Mouse (Mus musculus): ENCODE measurements around the gene Srp14. TPM values are rescaled to one million over a fixed set of nuclear protein-coding genes. Genes with fewer than 3 reads are reported as not detected.

Srp14 gene
- polyA plus RNA-seq, 2 experiments: 165 to 229 TPM

- Histone ChIP-seq H3K4me2 (replicated peaks; ENCODE audit: low read depth, low read length, severe bottlenecking) (no peak overlapping the region), H3K9ac (ENCODE audit: low read depth, low read length, severe bottlenecking) (no peak overlapping the region), H3K27me3 (ENCODE audit: control insufficient read depth, insufficient read depth, low read length) (no peaks in the 10 kb centered on the region), H3K27ac (replicated peaks; ENCODE audit: low read depth, low read length) (no peak overlapping the region), H3K36me3 (ENCODE audit: control insufficient read depth, insufficient read depth, low read length) (peaks cover 15% of the 10 kb centered on the region), H3K4me3 (replicated peaks; ENCODE audit: low read length) (no peak overlapping the region), H3K4me1 (ENCODE audit: control insufficient read depth, insufficient read depth, low read length) (peaks cover 5% of the 10 kb centered on the region; the same call in 1 of the 2 replicates), H3K9me3 (ENCODE audit: control insufficient read depth, low read length) (no peaks in the 10 kb centered on the region)
- DNase-seq (ENCODE audit: low spot score) (no peak), ATAC-seq (ENCODE audit: low FRiP score, low read depth) (no peak)
- no peak for TF ChIP-seq POLR2A (IDR thresholded peaks at IDR 0.05; ENCODE audit: borderline replicate concordance, extremely low read depth, insufficient read depth, insufficient read length)
- 93% methylated on average over 7 of the region's 7 CpGs for WGBS
These were observed 1.4 kb upstream of the Srp14 start for GRCm38 (mm10) chr2:118480886-118481285.

DNA sequence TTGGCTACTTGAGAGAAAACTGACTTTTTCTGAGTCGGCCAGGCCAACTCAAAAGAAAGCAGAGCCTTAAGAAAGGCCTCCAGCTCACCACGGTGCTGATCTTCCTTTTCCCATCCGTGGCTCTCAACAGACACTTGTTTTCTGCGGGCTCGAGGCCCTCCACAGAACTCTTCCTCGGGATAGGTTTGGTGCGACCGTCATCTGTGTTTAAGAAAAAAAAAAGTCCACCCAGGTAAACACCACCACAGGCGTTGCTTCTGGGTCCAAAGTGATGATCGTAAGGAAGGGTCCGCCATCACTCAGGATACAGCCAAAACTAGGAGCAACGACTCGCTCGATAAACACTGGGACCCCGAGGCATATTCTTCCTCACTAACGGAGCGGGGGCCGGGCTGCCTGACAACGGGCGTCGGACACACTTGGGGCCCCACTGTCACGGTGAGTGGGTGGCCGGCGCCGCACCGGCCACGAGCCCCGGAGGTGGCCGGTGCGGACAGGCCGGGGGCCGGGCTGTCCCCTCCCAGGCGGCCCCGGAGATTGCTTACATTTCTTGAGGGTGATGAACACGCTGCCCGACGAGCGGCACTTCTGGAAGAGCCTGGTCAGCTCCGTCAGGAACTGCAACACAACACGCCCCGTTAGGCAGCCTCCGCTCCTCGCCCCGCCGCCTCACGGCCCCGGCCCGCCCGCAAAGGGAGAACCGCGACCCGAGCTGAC lies 520 bp downstream of the Srp14 start:
- DNase-seq (ENCODE audit: low spot score): no peak
- no peaks in the 10 kb centered on the region for H3K27me3 ChIP-seq (ENCODE audit: control insufficient read depth, insufficient read depth, low read length)
- H3K4me3 ChIP-seq (replicated peaks; ENCODE audit: low read length): peak overlapping the region; percentile 90
- peak overlapping the region; percentile 76 for H3K4me2 ChIP-seq (replicated peaks; ENCODE audit: low read depth, low read length, severe bottlenecking)
- 3% methylated on average over 44 of the region's 52 CpGs for whole genome bisulfite sequencing
- peak overlapping the region; percentile 90 for H3K9ac ChIP-seq (ENCODE audit: low read depth, low read length, severe bottlenecking)
- H3K36me3 ChIP-seq (ENCODE audit: control insufficient read depth, insufficient read depth, low read length): peaks cover 33% of the 10 kb centered on the region
- peak; percentile 58 for ATAC-seq (ENCODE audit: low FRiP score, low read depth)
- H3K4me1 ChIP-seq (ENCODE audit: control insufficient read depth, insufficient read depth, low read length): peaks cover 5% of the 10 kb centered on the region; the same call in 1 of the 2 replicates
- H3K9me3 ChIP-seq (ENCODE audit: control insufficient read depth, low read length): no peaks in the 10 kb centered on the region
- peak overlapping the region; percentile 67 for H3K27ac ChIP-seq (replicated peaks; ENCODE audit: low read depth, low read length)
- no peak for TF ChIP-seq POLR2A (IDR thresholded peaks at IDR 0.05; ENCODE audit: borderline replicate concordance, extremely low read depth, insufficient read depth, insufficient read length)

- H3K9me3 ChIP-seq (ENCODE audit: control insufficient read depth, low read length): no peaks in the 10 kb centered on the region
- H3K4me2 ChIP-seq (replicated peaks; ENCODE audit: low read depth, low read length, severe bottlenecking): no peak overlapping the region
- no peaks in the 10 kb centered on the region for H3K27me3 ChIP-seq (ENCODE audit: control insufficient read depth, insufficient read depth, low read length)
- H3K36me3 ChIP-seq (ENCODE audit: control insufficient read depth, insufficient read depth, low read length): peaks cover 91% of the 10 kb centered on the region
- no peak for TF ChIP-seq POLR2A (IDR thresholded peaks at IDR 0.05; ENCODE audit: borderline replicate concordance, extremely low read depth, insufficient read depth, insufficient read length)
- H3K9ac ChIP-seq (ENCODE audit: low read depth, low read length, severe bottlenecking): no peak overlapping the region
- ATAC-seq (ENCODE audit: low FRiP score, low read depth) (no peak), DNase-seq (ENCODE audit: low spot score) (no peak)
- no peak overlapping the region for H3K27ac ChIP-seq (replicated peaks; ENCODE audit: low read depth, low read length)
- H3K4me1 ChIP-seq (ENCODE audit: control insufficient read depth, insufficient read depth, low read length): no peaks in the 10 kb centered on the region
- H3K4me3 ChIP-seq (replicated peaks; ENCODE audit: low read length): no peak overlapping the region
These were observed 11.2 kb downstream of the Srp14 start for GRCm38 (mm10) chr2:118468354-118468753.

- H3K9ac ChIP-seq (ENCODE audit: low read depth, low read length, severe bottlenecking): no peak overlapping the region
- WGBS: 38% methylated on average over 1 of the region's 1 CpGs
- no peak overlapping the region for H3K27ac ChIP-seq (replicated peaks; ENCODE audit: low read depth, low read length)
- H3K4me1 ChIP-seq (ENCODE audit: control insufficient read depth, insufficient read depth, low read length): no peaks in the 10 kb centered on the region
- ATAC-seq (ENCODE audit: low FRiP score, low read depth) (no peak), DNase-seq (ENCODE audit: low spot score) (no peak)
- TF ChIP-seq POLR2A (IDR thresholded peaks at IDR 0.05; ENCODE audit: borderline replicate concordance, extremely low read depth, insufficient read depth, insufficient read length): no peak
- no peak overlapping the region for H3K4me3 ChIP-seq (replicated peaks; ENCODE audit: low read length)
- no peak overlapping the region for H3K4me2 ChIP-seq (replicated peaks; ENCODE audit: low read depth, low read length, severe bottlenecking)
- H3K9me3 ChIP-seq (ENCODE audit: control insufficient read depth, low read length): no peaks in the 10 kb centered on the region
- peaks cover 90% of the 10 kb centered on the region for H3K36me3 ChIP-seq (ENCODE audit: control insufficient read depth, insufficient read depth, low read length)
- no peaks in the 10 kb centered on the region for H3K27me3 ChIP-seq (ENCODE audit: control insufficient read depth, insufficient read depth, low read length)
These were observed 12.9 kb downstream of the Srp14 start for GRCm38 (mm10) chr2:118466601-118467000.

DNA sequence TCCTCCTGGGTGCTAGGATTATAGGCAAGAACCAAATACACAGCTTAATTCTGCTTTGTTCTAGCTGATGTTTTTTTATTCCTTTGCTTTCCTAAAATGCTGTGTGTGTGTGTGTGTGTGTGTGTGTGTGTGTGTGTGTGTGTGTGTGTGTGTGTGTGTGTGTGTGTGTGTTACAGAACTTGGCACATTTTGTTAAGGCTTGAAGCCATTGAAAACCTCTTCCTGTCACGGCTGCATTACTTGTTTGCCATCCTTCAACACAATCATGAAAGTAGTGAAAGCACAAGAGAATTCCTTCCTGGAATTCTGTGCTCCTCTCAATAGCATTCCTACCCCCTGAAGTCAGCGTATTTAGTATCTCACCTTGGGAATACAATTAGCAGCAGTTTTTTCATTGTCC lies 13.6 kb downstream of the Srp14 start:
- Histone ChIP-seq H3K36me3 (ENCODE audit: control insufficient read depth, insufficient read depth, low read length) (peaks cover 90% of the 10 kb centered on the region), H3K4me3 (replicated peaks; ENCODE audit: low read length) (no peak overlapping the region), H3K4me2 (replicated peaks; ENCODE audit: low read depth, low read length, severe bottlenecking) (no peak overlapping the region), H3K27ac (replicated peaks; ENCODE audit: low read depth, low read length) (no peak overlapping the region), H3K27me3 (ENCODE audit: control insufficient read depth, insufficient read depth, low read length) (no peaks in the 10 kb centered on the region), H3K9ac (ENCODE audit: low read depth, low read length, severe bottlenecking) (no peak overlapping the region), H3K9me3 (ENCODE audit: control insufficient read depth, low read length) (no peaks in the 10 kb centered on the region), H3K4me1 (ENCODE audit: control insufficient read depth, insufficient read depth, low read length) (no peaks in the 10 kb centered on the region)
- DNase-seq (ENCODE audit: low spot score): no peak
- no peak for TF ChIP-seq POLR2A (IDR thresholded peaks at IDR 0.05; ENCODE audit: borderline replicate concordance, extremely low read depth, insufficient read depth, insufficient read length)
- WGBS: 82% methylated on average over 2 of the region's 2 CpGs
- ATAC-seq (ENCODE audit: low FRiP score, low read depth): no peak

All from limb, embryonic 14.5 days (tissue).